Mouse (Mus musculus): ENCODE data around the gene Olfr259.

Gene Olfr259

GRCm38 (mm10) chr2:87114467-87114866, at the start of gene Olfr259:
Olfr259 (minus strand) TSS chr2:87114567.
- DNase-seq, result no peak

GRCm38 (mm10) chr2:87152524-87152923, 38.2 kb upstream of the Olfr259 start, which contains the start of gene Olfr1111:
Olfr1111 (minus strand) TSS chr2:87152624.
- no peak for DNase-seq

GRCm38 (mm10) chr2:87140200-87140599, 25.8 kb upstream of the Olfr259 start, which contains the start of gene Olfr1110:
Olfr1110 (minus strand) TSS chr2:87140300.
- DNase-seq, result no peak

GRCm38 (mm10) chr2:87095908-87096307, 18.5 kb downstream of the Olfr259 start, which contains the start of gene Olfr1109:
Olfr1109 (minus strand) TSS chr2:87096008.
- DNase-seq, result no peak

- DNase-seq, result no peak
Measured at GRCm38 (mm10) chr2:87075717-87076116, 38.6 kb downstream of the Olfr259 start, which contains the start of gene Olfr1107. Olfr1107 (minus strand) TSS chr2:87075817.

Measured in cerebellum, postnatal 14 days (tissue).